Mouse (Mus musculus): ENCODE results near the gene Zfp52.

DNA sequence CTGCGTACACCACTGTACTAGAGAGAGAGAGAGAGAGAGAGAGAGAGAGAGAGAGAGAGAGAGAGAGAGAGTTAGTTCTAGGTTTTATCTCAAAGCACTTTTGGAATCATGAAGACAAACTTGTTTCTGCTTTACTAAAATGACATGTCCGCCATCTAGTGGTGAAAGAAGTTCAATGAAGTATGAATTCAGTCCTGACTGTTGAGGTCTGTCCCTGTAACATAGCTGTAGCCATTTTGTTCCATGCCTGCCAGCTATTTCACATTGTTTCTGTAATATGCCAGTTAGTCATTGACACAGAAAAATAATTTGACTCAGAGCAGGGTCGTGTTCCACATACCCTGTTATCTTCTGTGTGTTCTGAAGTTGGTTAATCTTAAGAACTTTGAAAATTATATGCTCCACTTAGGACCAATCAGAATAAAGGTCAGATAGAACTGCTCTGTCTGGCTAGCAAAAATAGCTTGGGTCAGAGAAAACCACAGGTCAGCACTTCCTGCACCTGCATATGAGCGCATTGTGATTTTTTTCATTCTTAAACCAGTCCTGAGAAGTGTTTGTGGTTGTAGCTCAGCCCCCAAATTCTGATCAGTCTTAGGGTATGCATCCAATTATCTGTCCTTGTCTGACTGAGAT is 761 bp upstream of the Zfp52 start:
- peak; percentile 28; the same call in 1 of the 2 replicates for TF ChIP-seq ZNF384 (IDR thresholded peaks at IDR 0.05; ENCODE audit: low read depth, low read length)
- TF ChIP-seq CTCF (IDR thresholded peaks at IDR 0.05 in 2 of 3, conservative IDR thresholded peaks at IDR 0.05 in 1 of 3; ENCODE audit: control insufficient read depth in 1 of 3, insufficient read depth in 1 of 3, low read depth in 2 of 3, low read length in 3 of 3, poor library complexity in 1 of 3, severe bottlenecking in 1 of 3): peak in 2 of 3 experiments; percentile 57 to 84; a peak in 4 of 6 replicates
- TF ChIP-seq GATA1 (IDR thresholded peaks at IDR 0.05; ENCODE audit: low read depth, low read length): peak; percentile 28; the same call in 1 of the 2 replicates
- no peak for TF ChIP-seq CHD1 (IDR thresholded peaks at IDR 0.05; ENCODE audit: low read depth, low read length)
- no peak for TF ChIP-seq MAX (IDR thresholded peaks at IDR 0.05; ENCODE audit: low read length)
- no peak for TF ChIP-seq KAT2A (conservative IDR thresholded peaks at IDR 0.05; ENCODE audit: low read depth, low read length)
- TF ChIP-seq ETS1 (IDR thresholded peaks at IDR 0.05; ENCODE audit: low read depth, low read length): peak; percentile 51; the same call in 1 of the 2 replicates

Data from MEL (cell line).